Mouse (Mus musculus) midbrain, embryonic 13.5 days (tissue): ENCODE data around the gene Cx3cr1. TPM values are rescaled to one million over a fixed set of nuclear protein-coding genes. Genes with fewer than 3 reads are reported as not detected.
A peak's percentile ranks its signal among the peaks of the same experiment; 100 is the strongest.

Source experiments
- ATAC-seq: fragments of 200-750 bp; cut with Nextera tagmentation; 2 replicates; pipeline ENCODE4 v1.8.0; 2017; ENCODE audit warnings: mild to moderate bottlenecking, moderate TSS enrichment, moderate library complexity
- H3K27ac ChIP-seq: fragments of 300-500 bp; sonication (generic); 2 replicates; pipeline ENCODE4 v1.5.1; 2015; ENCODE audit warnings: inconsistent platforms, mild to moderate bottlenecking, moderate library complexity
- H3K27me3 ChIP-seq: fragments of 300-500 bp; sonication (generic); 2 replicates; pipeline ENCODE4 v1.6.1; 2015; ENCODE audit warnings: mild to moderate bottlenecking, inconsistent platforms
- H3K36me3 ChIP-seq: fragments of 300-500 bp; sonication (generic); 2 replicates; pipeline ENCODE4 v1.6.1; 2015; ENCODE audit warnings: mild to moderate bottlenecking, inconsistent platforms
- H3K4me1 ChIP-seq: fragments of 300-500 bp; sonication (generic); replicated peaks from 2 replicates; pipeline ENCODE4 v1.6.1; 2015; ENCODE audit warnings: inconsistent platforms
- H3K4me2 ChIP-seq: fragments of 300-500 bp; sonication (generic); replicated peaks from 2 replicates; pipeline ENCODE4 v1.6.1; 2015; ENCODE audit warnings: moderate library complexity, mild to moderate bottlenecking, inconsistent platforms
- H3K4me3 ChIP-seq: fragments of 300-500 bp; sonication (generic); replicated peaks from 2 replicates; pipeline ENCODE4 v1.5.1; 2015; ENCODE audit warnings: mild to moderate bottlenecking, inconsistent platforms
- H3K9ac ChIP-seq: fragments of 300-500 bp; sonication (generic); replicated peaks from 2 replicates; pipeline ENCODE4 v1.6.1; 2015; ENCODE audit warnings: mild to moderate bottlenecking, inconsistent platforms
- H3K9me3 ChIP-seq: fragments of 300-500 bp; sonication (generic); 2 replicates; pipeline ENCODE4 v1.6.1; 2016; ENCODE audit warnings: mild to moderate bottlenecking, inconsistent platforms
- WGBS: fragments of 180-500 bp; shearing (Covaris S2); methylation state at CpG from one replicate; pipeline ENCODE4 v1.1.7; 2015; 5-methylcytosine and 5-hydroxymethylcytosine counted together
- polyA plus RNA-seq: library from polyadenylated mRNA; unstranded; fragments of >200 nt; fragmentation: Nextera tagmentation; extraction: Ambion mirVana; gene quantifications from 2 replicates; pipeline ENCODE4 v1.2.1, GENCODE M21; 2015

The Cx3cr1 gene
- polyA plus RNA-seq, 1 experiment from 2014 or later: 6.1 TPM

DNA sequence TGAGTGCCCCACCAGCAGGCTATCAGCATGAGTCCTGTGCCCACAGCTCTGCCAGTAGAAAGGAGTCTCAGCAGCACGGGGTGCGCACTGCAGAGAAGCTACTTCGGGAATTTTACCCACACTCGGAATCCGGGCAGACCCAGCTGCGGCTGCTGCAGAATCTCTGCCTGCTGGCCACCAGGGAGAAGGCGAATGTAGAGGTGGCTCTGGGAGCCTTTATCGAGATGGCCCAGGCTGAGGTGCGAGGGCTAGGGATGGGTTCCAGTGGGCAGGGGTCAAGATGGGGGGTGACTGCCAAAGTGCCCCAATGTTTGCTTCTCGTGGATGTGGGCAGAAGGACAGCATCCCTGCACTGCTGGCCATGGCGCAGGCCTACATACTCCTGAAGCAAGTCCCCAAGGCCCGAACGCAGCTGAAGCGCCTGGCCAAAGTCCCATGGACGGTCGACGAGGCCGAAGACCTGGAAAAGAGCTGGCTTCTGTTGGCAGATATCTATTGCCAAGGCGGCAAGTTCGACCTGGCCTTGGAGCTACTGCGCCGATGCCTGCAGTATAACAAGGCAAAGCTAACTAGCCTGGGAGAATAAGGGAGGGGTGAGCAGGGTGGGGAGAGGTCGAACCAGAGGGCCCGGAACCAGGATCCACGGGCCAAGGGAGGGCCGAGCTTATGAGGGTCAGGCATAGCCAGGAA, 103.3 kb downstream of the Cx3cr1 start:
- Histone ChIP-seq H3K4me2 (no peak overlapping the region), H3K27ac (no peak overlapping the region), H3K27me3 (0 out of 2 replicates have a peak, but pooled peaks cover 4% of the 10 kb centered on the region), H3K4me1 (peaks cover 15% of the 10 kb centered on the region; the same call in 1 of the 2 replicates), H3K9ac (no peak overlapping the region), H3K4me3 (no peak overlapping the region), H3K9me3 (no peaks in the 10 kb centered on the region), H3K36me3 (no peaks in the 10 kb centered on the region)
- ATAC-seq: no peak
- 86% methylated on average over 26 of the region's 26 CpGs for WGBS

DNA sequence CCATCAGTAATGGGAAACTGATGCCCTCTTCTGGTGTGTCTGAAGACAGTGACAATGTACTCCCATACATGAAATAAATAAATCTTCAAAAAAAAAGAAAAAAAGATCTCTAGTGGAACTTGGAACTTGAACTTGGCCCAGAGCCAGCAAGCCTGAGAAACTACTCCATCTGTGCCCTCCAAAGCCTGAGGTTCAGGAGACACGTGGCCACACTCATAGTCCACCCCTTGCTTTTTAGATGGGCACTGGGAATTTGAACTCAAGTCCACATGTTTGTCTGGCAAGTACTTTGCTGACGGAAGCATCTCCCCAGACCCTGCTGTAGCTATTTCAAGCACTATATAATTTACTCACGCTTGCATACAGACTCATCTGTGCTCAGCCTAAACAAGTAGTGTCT, 104.5 kb downstream of the Cx3cr1 start:
- no peak overlapping the region for H3K4me2 ChIP-seq
- H3K9me3 ChIP-seq: no peaks in the 10 kb centered on the region
- H3K4me3 ChIP-seq: no peak overlapping the region
- 0 out of 2 replicates have a peak, but pooled peaks cover 4% of the 10 kb centered on the region for H3K27me3 ChIP-seq
- no peak for ATAC-seq
- no peaks in the 10 kb centered on the region for H3K36me3 ChIP-seq
- no peak overlapping the region for H3K9ac ChIP-seq
- 79% methylated on average over 3 of the region's 3 CpGs for WGBS
- no peak overlapping the region for H3K27ac ChIP-seq
- H3K4me1 ChIP-seq: 0 out of 2 replicates have a peak, but pooled peaks cover 5% of the 10 kb centered on the region

DNA sequence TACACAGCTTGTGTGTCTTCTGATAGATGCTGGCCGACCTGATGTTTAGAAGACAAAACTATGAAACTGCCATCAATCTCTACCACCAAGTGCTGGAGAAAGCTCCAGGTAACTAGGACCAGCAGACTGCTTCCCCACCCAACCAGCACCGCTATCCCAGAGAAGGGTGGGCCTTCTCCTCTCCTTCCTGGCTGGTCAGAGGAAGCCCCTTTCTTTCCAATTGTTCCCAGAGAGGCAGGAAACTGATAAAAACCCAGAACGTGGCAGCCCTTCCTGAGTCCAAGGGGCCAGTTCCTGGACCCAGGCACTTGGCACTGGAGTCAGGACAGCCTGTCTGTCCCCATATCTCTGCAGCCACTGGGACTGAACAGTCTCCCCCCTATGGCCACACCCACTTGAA, 105.5 kb downstream of the Cx3cr1 start:
- no peak overlapping the region for H3K9ac ChIP-seq
- 0 out of 2 replicates have a peak, but pooled peaks cover 4% of the 10 kb centered on the region for H3K27me3 ChIP-seq
- H3K4me3 ChIP-seq: no peak overlapping the region
- 79% methylated on average over 3 of the region's 3 CpGs for WGBS
- no peak overlapping the region for H3K4me2 ChIP-seq
- no peak overlapping the region for H3K27ac ChIP-seq
- no peak for ATAC-seq
- no peaks in the 10 kb centered on the region for H3K36me3 ChIP-seq
- H3K9me3 ChIP-seq: no peaks in the 10 kb centered on the region
- H3K4me1 ChIP-seq: 0 out of 2 replicates have a peak, but pooled peaks cover 5% of the 10 kb centered on the region

DNA sequence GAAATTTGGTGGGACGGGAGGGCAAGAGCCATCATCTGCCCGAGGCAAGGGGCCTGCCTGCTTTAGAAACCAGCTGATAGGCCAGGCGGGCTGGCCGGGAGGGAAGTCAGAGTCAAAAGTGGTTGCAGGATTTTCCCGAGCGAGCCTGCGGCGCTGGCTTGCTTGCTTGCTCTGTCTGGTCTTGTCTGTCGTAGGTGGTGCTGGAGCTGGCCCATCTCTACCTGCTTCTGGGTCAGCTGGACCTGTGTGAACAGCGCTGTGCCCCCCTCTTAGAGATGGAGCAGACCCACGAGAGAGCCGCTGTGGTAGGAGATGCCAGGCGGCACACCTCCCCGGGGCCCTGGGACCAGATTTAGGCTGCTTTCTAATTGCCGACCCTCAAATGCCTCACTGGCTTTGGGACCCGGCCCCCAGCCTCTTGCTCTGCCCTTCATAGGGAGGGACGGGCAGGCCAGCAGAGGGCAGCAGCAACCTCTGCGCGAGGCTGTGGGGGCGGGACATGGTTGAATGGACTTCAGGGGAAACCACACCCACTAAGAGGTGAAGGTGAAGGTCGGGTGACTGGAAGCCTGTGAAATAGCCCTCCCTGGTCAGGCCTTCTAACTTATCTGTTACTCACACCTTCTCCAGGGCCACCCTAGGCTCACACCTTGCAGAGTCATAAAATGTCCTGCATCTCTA, 106.6 kb downstream of the Cx3cr1 start:
- WGBS: 11% methylated on average over 21 of the region's 21 CpGs
- 0 out of 2 replicates have a peak, but pooled peaks have one; percentile 63 for ATAC-seq

DNA sequence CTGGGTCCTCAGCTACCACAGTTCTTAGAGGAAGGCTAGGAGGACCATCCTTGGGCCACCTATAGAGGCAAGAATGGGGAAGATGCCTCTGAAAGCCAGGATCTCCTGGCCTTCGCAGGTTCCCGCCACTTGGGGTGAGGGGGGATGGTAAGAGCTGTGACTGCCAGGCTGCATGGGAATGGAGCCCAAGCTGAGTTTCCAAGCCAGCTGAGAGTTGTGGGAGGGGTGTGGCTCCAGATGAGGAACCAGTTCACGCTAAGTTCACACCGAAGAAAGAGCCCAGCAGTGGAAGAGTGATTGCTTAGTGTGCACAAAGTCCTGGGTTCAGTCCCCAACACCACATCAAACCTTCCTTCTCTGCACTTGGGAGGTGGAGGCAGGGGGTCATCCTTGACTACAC, 107.5 kb downstream of the Cx3cr1 start:
- no peak overlapping the region for H3K4me3 ChIP-seq
- H3K9ac ChIP-seq: no peak overlapping the region
- H3K4me2 ChIP-seq: no peak overlapping the region
- H3K27me3 ChIP-seq: 0 out of 2 replicates have a peak, but pooled peaks cover 4% of the 10 kb centered on the region
- ATAC-seq: no peak
- no peaks in the 10 kb centered on the region for H3K36me3 ChIP-seq
- 91% methylated on average over 4 of the region's 4 CpGs for WGBS
- 0 out of 2 replicates have a peak, but pooled peaks cover 5% of the 10 kb centered on the region for H3K4me1 ChIP-seq
- no peak overlapping the region for H3K27ac ChIP-seq
- H3K9me3 ChIP-seq: no peaks in the 10 kb centered on the region

More for the DNA sequence above, 106.6 kb downstream of the Cx3cr1 start:
- no peak overlapping the region for H3K4me3 ChIP-seq
- H3K9ac ChIP-seq: no peak overlapping the region; the same call in 1 of the 2 replicates
- H3K9me3 ChIP-seq: no peaks in the 10 kb centered on the region
- peak overlapping the region; percentile 22; the same call in 1 of the 2 replicates for H3K4me2 ChIP-seq
- no peaks in the 10 kb centered on the region for H3K36me3 ChIP-seq
- 0 out of 2 replicates have a peak, but pooled peaks cover 5% of the 10 kb centered on the region for H3K4me1 ChIP-seq
- H3K27ac ChIP-seq: no peak overlapping the region
- H3K27me3 ChIP-seq: 0 out of 2 replicates have a peak, but pooled peaks cover 4% of the 10 kb centered on the region

DNA sequence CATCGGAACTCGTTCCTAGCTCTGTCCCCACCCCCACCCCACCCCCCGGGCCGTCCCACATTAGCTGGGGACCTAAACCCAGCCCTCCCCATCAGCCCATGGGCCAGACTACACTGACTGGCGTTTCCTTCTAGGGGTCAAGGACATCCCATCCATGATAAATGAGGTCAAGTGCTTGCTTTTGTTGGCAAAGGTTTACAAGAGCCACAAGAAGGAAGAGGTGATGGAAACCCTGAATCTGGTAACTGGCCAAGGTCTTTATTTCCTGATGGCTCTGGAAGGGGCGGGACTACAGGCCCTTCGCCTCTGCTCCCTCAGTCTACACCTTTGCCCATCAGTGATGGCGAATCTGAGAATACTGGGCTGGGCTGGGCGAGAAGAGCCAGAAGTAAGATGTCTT, 110.8 kb downstream of the Cx3cr1 start:
- 83% methylated on average over 9 of the region's 9 CpGs for WGBS

DNA sequence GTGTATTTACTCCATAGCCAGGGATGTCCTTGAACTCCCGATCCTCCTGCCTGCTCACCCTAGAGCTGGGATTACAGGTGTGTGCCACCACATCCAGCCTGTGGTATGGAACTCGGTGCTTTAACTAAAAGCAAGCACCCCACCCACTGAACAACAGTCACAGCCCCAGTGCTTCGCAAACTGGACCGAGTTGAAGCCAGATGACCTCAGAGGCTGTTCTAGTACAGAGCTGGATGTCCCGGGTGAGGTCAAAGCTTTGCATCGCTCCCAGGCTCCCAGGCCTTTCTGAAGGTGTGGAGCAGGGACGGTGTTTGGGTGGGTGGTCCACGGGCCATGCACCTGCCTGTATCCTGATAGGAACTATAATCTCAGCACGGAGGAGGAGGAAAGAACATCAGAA, 118.3 kb downstream of the Cx3cr1 start:
- H3K9me3 ChIP-seq: no peaks in the 10 kb centered on the region
- no peak overlapping the region for H3K9ac ChIP-seq
- peaks cover 5% of the 10 kb centered on the region; the same call in 1 of the 2 replicates for H3K4me1 ChIP-seq
- no peak for ATAC-seq
- no peaks in the 10 kb centered on the region for H3K27me3 ChIP-seq
- H3K4me2 ChIP-seq: no peak overlapping the region
- no peaks in the 10 kb centered on the region for H3K36me3 ChIP-seq
- 88% methylated on average over 9 of the region's 9 CpGs for WGBS
- no peak overlapping the region for H3K27ac ChIP-seq
- no peak overlapping the region for H3K4me3 ChIP-seq

More for the DNA sequence above, 110.8 kb downstream of the Cx3cr1 start:
- Histone ChIP-seq H3K4me1 (0 out of 2 replicates have a peak, but pooled peaks cover 5% of the 10 kb centered on the region), H3K36me3 (no peaks in the 10 kb centered on the region), H3K9ac (no peak overlapping the region), H3K9me3 (no peaks in the 10 kb centered on the region), H3K4me2 (no peak overlapping the region), H3K4me3 (no peak overlapping the region), H3K27ac (no peak overlapping the region), H3K27me3 (0 out of 2 replicates have a peak, but pooled peaks cover 4% of the 10 kb centered on the region)
- no peak for ATAC-seq

DNA sequence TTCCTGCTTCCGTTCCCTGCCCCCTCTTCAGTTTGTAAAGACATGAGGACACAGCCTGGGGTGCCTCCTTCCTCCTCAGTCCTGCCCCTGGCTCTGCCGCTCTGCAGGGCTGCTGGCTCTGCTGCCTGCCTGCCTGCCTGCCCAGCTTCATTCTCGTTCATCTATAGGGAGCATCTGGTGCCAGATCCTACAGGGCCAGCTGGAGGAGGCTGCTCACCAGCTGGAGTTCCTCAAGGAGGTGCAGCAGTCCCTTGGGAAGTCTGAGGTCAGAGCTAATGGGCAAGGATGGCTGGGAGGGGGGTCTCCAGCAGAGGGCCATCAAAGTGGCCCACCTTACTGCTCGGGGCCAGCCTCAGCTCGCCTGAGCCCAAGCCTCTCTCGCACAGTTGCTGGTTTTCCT, 119.2 kb downstream of the Cx3cr1 start:
- Histone ChIP-seq H3K36me3 (no peaks in the 10 kb centered on the region), H3K4me3 (no peak overlapping the region), H3K9ac (peak overlapping the region; percentile 44; the same call in 1 of the 2 replicates), H3K4me1 (peaks cover 5% of the 10 kb centered on the region; the same call in 1 of the 2 replicates), H3K27me3 (no peaks in the 10 kb centered on the region), H3K4me2 (no peak overlapping the region), H3K9me3 (no peaks in the 10 kb centered on the region), H3K27ac (no peak overlapping the region)
- 47% methylated on average over 5 of the region's 6 CpGs for WGBS
- ATAC-seq: no peak

DNA sequence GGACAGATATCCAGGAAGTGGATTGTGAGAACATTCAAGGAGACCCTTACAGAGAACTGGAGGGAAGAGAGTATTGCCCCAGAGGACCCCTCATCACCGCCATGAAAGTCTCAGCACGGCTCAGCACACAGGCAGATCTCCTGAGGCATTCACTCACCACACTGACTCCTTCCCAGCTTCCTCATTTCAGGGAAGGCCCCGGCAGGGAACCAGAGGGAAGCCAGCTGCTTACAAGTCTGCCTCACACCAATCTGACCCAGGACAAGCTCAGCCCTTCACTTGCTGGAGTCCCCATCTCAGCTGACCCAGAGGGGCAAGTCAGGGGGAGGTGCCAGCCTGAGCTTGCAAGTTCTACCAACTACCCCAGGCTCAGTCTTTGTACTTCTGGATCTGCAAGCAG, 120.9 kb downstream of the Cx3cr1 start:
- Histone ChIP-seq H3K4me1 (peaks cover 5% of the 10 kb centered on the region; the same call in 1 of the 2 replicates), H3K27ac (no peak overlapping the region)

DNA sequence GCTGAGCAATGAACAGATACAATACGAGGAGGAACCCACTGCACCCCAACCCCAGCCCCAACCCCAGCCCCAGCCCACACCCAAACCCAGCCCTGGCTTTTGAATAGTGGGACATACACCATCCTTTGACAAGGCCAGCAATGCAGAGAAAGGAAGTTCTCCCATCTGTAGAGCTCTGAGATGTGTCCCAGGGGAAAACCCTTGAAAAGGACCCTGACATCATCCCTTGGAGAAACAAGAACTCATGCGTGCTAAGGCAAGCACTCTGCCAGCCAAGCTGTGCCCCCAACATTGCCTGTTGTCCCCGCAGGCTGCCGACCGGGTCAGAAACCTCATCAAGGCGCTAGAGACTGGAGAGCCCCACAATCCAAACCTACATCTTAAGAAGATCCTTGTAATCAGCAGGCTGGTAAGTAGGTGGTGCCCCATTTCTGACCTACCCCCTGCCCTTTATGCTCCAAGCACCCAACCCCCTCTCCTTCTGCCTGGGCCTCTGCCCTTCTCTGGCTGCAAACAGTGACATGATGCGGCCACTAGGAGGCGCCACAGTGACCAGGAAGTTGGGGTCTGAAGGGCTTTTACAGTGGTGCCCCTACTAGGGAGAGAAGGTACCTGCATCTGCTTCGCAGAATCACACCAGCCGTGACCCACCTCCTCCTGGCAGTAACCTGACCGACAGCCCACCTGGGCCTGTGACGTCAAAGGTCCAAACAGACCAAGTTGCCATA, 124.3 kb downstream of the Cx3cr1 start:
- no peak overlapping the region for H3K4me2 ChIP-seq

More for the DNA sequence above, 120.9 kb downstream of the Cx3cr1 start:
- Histone ChIP-seq H3K9me3 (no peaks in the 10 kb centered on the region), H3K36me3 (no peaks in the 10 kb centered on the region), H3K4me2 (no peak overlapping the region), H3K4me3 (no peak overlapping the region), H3K27me3 (no peaks in the 10 kb centered on the region), H3K9ac (no peak overlapping the region)
- 69% methylated on average over 3 of the region's 3 CpGs for WGBS
- ATAC-seq: no peak

DNA sequence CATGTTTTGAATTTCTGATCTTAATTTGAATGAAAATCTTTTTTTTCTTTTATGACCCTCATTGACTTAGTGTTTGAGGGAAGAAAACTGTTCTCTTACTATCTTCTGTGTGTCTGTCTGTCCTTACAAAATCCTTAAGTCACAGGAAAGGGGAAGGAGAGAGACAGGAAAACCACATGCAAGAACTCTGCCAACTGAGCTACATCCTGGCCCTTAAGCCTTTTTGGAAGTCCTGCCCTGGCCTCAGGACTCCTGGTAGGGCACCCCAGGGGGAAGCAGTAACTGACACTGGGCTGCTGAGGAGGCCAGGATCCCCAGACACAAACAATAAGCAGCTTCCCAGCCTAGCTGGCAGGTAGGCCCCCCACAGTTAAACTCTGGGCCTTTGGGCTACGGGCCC, 126.4 kb downstream of the Cx3cr1 start:
- Histone ChIP-seq H3K9ac (no peak overlapping the region), H3K4me2 (no peak overlapping the region), H3K36me3 (no peaks in the 10 kb centered on the region), H3K9me3 (no peaks in the 10 kb centered on the region), H3K4me3 (no peak overlapping the region), H3K27ac (no peak overlapping the region), H3K27me3 (no peaks in the 10 kb centered on the region), H3K4me1 (no peaks in the 10 kb centered on the region)
- 74% methylated on average over 1 of the region's 1 CpGs for WGBS
- ATAC-seq: no peak

More for the DNA sequence above, 124.3 kb downstream of the Cx3cr1 start:
- Histone ChIP-seq H3K4me3 (no peak overlapping the region), H3K9ac (no peak overlapping the region), H3K27me3 (no peaks in the 10 kb centered on the region), H3K9me3 (no peaks in the 10 kb centered on the region), H3K4me1 (peaks cover under 1% of the 10 kb centered on the region; the same call in 1 of the 2 replicates), H3K27ac (no peak overlapping the region), H3K36me3 (no peaks in the 10 kb centered on the region)
- ATAC-seq: no peak
- WGBS: 70% methylated on average over 12 of the region's 12 CpGs
